Mouse (Mus musculus): ENCODE results near the gene Gm1113. TPM values are rescaled to one million over a fixed set of nuclear protein-coding genes. Genes with fewer than 3 reads are reported as not detected.

Gene Gm1113
- polyA plus RNA-seq, 1 experiment from 2014 or later: not detected

- 85% methylated on average over 14 of the region's 14 CpGs for WGBS
- DNase-seq (ENCODE audit: low spot score): no peak
- no peak for ATAC-seq (replicated peaks; ENCODE audit: low FRiP score, low read depth)
Observed at GRCm38 (mm10) chr9:35543099-35543860, 25.2 kb upstream of the Gm1113 start.

GRCm38 (mm10) chr9:35541941-35542340 is 23.9 kb upstream of the Gm1113 start:
- 72% methylated on average over 6 of the region's 6 CpGs for WGBS
- Histone ChIP-seq H3K4me1 (replicated peaks; ENCODE audit: insufficient read depth, low read length) (0 out of 2 replicates have a peak, but pooled peaks cover 3% of the 10 kb centered on the region), H3K36me3 (ENCODE audit: insufficient read depth, low read length) (no peaks in the 10 kb centered on the region), H3K27me3 (ENCODE audit: insufficient read depth, low read length) (no peaks in the 10 kb centered on the region), H3K9ac (ENCODE audit: low read depth, low read length) (no peak overlapping the region), H3K4me2 (ENCODE audit: low read length) (no peak overlapping the region), H3K4me3 (replicated peaks; ENCODE audit: low read depth, low read length) (no peak overlapping the region), H3K27ac (no peak overlapping the region), H3K9me3 (replicated peaks; ENCODE audit: low read length) (no peaks in the 10 kb centered on the region)
- no peak for DNase-seq (ENCODE audit: low spot score)
- no peak for ATAC-seq (replicated peaks; ENCODE audit: low FRiP score, low read depth)
- TF ChIP-seq CTCF (IDR thresholded peaks at IDR 0.05; ENCODE audit: low read depth): no peak

More at GRCm38 (mm10) chr9:35543099-35543860, 25.2 kb upstream of the Gm1113 start:
- Histone ChIP-seq H3K27ac (no peak overlapping the region), H3K9me3 (replicated peaks; ENCODE audit: low read length) (no peaks in the 10 kb centered on the region), H3K4me3 (replicated peaks; ENCODE audit: low read depth, low read length) (no peak overlapping the region), H3K27me3 (ENCODE audit: insufficient read depth, low read length) (no peaks in the 10 kb centered on the region), H3K9ac (ENCODE audit: low read depth, low read length) (no peak overlapping the region), H3K4me1 (replicated peaks; ENCODE audit: insufficient read depth, low read length) (0 out of 2 replicates have a peak, but pooled peaks cover 3% of the 10 kb centered on the region), H3K4me2 (ENCODE audit: low read length) (no peak overlapping the region), H3K36me3 (ENCODE audit: insufficient read depth, low read length) (no peaks in the 10 kb centered on the region)
- TF ChIP-seq CTCF (IDR thresholded peaks at IDR 0.05; ENCODE audit: low read depth): no peak

- TF ChIP-seq CTCF (IDR thresholded peaks at IDR 0.05; ENCODE audit: low read depth): peak; percentile 90
- no peak overlapping the region for H3K9ac ChIP-seq (ENCODE audit: low read depth, low read length)
- DNase-seq (ENCODE audit: low spot score): peak; percentile 90
- ATAC-seq (replicated peaks; ENCODE audit: low FRiP score, low read depth): peak; percentile 63
- no peak overlapping the region for H3K4me3 ChIP-seq (replicated peaks; ENCODE audit: low read depth, low read length)
- H3K4me1 ChIP-seq (replicated peaks; ENCODE audit: insufficient read depth, low read length): 0 out of 2 replicates have a peak, but pooled peaks cover 3% of the 10 kb centered on the region
- no peak overlapping the region for H3K4me2 ChIP-seq (ENCODE audit: low read length)
- no peaks in the 10 kb centered on the region for H3K27me3 ChIP-seq (ENCODE audit: insufficient read depth, low read length)
- no peaks in the 10 kb centered on the region for H3K9me3 ChIP-seq (replicated peaks; ENCODE audit: low read length)
- 13% methylated on average over 6 of the region's 6 CpGs for WGBS
- H3K36me3 ChIP-seq (ENCODE audit: insufficient read depth, low read length): no peaks in the 10 kb centered on the region
- H3K27ac ChIP-seq: no peak overlapping the region
Observed at GRCm38 (mm10) chr9:35541488-35541887, 23.4 kb upstream of the Gm1113 start.

- Histone ChIP-seq H3K9me3 (replicated peaks; ENCODE audit: low read length) (no peaks in the 10 kb centered on the region), H3K36me3 (ENCODE audit: insufficient read depth, low read length) (no peaks in the 10 kb centered on the region), H3K4me2 (ENCODE audit: low read length) (no peak overlapping the region), H3K9ac (ENCODE audit: low read depth, low read length) (no peak overlapping the region), H3K4me3 (replicated peaks; ENCODE audit: low read depth, low read length) (no peak overlapping the region), H3K4me1 (replicated peaks; ENCODE audit: insufficient read depth, low read length) (0 out of 2 replicates have a peak, but pooled peaks cover 3% of the 10 kb centered on the region), H3K27ac (no peak overlapping the region), H3K27me3 (ENCODE audit: insufficient read depth, low read length) (no peaks in the 10 kb centered on the region)
- 87% methylated on average over 5 of the region's 5 CpGs for WGBS
- TF ChIP-seq CTCF (IDR thresholded peaks at IDR 0.05; ENCODE audit: low read depth): no peak
- ATAC-seq (replicated peaks; ENCODE audit: low FRiP score, low read depth) (no peak), DNase-seq (ENCODE audit: low spot score) (no peak)
Observed at GRCm38 (mm10) chr9:35541024-35541423, 23.0 kb upstream of the Gm1113 start.

- H3K4me2 ChIP-seq (ENCODE audit: low read length): no peak overlapping the region
- WGBS: 62% methylated on average over 13 of the region's 13 CpGs
- 0 out of 2 replicates have a peak, but pooled peaks cover 3% of the 10 kb centered on the region for H3K4me1 ChIP-seq (replicated peaks; ENCODE audit: insufficient read depth, low read length)
- ATAC-seq (replicated peaks; ENCODE audit: low FRiP score, low read depth) (no peak), DNase-seq (ENCODE audit: low spot score) (no peak)
- no peak overlapping the region for H3K9ac ChIP-seq (ENCODE audit: low read depth, low read length)
- TF ChIP-seq CTCF (IDR thresholded peaks at IDR 0.05; ENCODE audit: low read depth): no peak
- no peak overlapping the region for H3K4me3 ChIP-seq (replicated peaks; ENCODE audit: low read depth, low read length)
- H3K36me3 ChIP-seq (ENCODE audit: insufficient read depth, low read length): no peaks in the 10 kb centered on the region
- no peaks in the 10 kb centered on the region for H3K9me3 ChIP-seq (replicated peaks; ENCODE audit: low read length)
- no peak overlapping the region for H3K27ac ChIP-seq
- H3K27me3 ChIP-seq (ENCODE audit: insufficient read depth, low read length): no peaks in the 10 kb centered on the region
Observed at GRCm38 (mm10) chr9:35539001-35539750, 21.1 kb upstream of the Gm1113 start.

GRCm38 (mm10) chr9:35535876-35536275 is 17.8 kb upstream of the Gm1113 start:
- no peak for TF ChIP-seq CTCF (IDR thresholded peaks at IDR 0.05; ENCODE audit: low read depth)
- Histone ChIP-seq H3K27me3 (ENCODE audit: insufficient read depth, low read length) (no peaks in the 10 kb centered on the region), H3K9me3 (replicated peaks; ENCODE audit: low read length) (no peaks in the 10 kb centered on the region), H3K36me3 (ENCODE audit: insufficient read depth, low read length) (no peaks in the 10 kb centered on the region), H3K9ac (ENCODE audit: low read depth, low read length) (no peak overlapping the region), H3K27ac (no peak overlapping the region), H3K4me2 (ENCODE audit: low read length) (no peak overlapping the region), H3K4me3 (replicated peaks; ENCODE audit: low read depth, low read length) (no peak overlapping the region), H3K4me1 (replicated peaks; ENCODE audit: insufficient read depth, low read length) (0 out of 2 replicates have a peak, but pooled peaks cover 3% of the 10 kb centered on the region)
- WGBS: 78% methylated on average over 4 of the region's 4 CpGs
- no peak for DNase-seq (ENCODE audit: low spot score)
- no peak for ATAC-seq (replicated peaks; ENCODE audit: low FRiP score, low read depth)

Data from kidney, postnatal 0 days (tissue).